In the genomic region with DNA sequence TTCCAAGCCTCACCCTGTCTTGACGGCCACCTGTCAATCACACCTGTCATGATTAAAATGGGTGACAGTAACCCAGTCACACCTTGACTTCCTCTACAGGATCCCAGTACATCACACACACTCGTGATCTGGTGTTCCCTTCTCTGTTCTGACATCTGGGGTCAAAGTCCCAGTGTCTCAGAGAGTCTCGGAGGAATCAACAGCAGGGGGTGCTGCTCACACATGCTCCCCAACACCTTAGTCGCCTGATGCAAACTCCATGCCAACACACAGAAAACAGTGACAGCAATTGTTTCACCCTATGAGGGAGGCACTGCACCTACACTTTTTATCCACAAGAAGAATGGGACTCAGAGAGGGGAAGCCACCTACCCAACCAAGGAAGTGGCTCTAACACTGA, we compare ENCODE assay signal across 11 mouse cellular contexts. TPM values are rescaled to one million over a fixed set of nuclear protein-coding genes. Genes with fewer than 3 reads are reported as not detected.
DNase-seq lines count a peak whose midpoint lies in the region; ATAC-seq and TF ChIP-seq lines count a peak whose summit lies in the region.
"Had no signal": no experiment of that assay in that cellular context is flagged by ENCODE, and none has a peak within 500 bp of the region (broad histone marks: within the 10 kb centered on the region; RNA-seq: fewer than 3 reads in every experiment).

No protein-coding gene starts in this region.

- H3K4me3 ChIP-seq in heart, adult 2 months = no peak overlapping the region
- no peak overlapping the region for H3K4me3 ChIP-seq in thymus, adult 2 months (ENCODE audit: control insufficient read depth, insufficient read depth, low read length)
- H3K4me3 ChIP-seq: erythroblast, embryonic 14.5 days; midbrain, embryonic 12.5 days had no signal

- peaks cover 3% of the 10 kb centered on the region for H3K4me1 ChIP-seq in heart, adult 2 months (ENCODE audit: control insufficient read depth, insufficient read depth, low read length)
- peaks cover 22% of the 10 kb centered on the region for H3K4me1 ChIP-seq in thymus, adult 2 months (replicated peaks; ENCODE audit: control insufficient read depth, insufficient read depth, low read length)

- ATAC-seq in cerebellum, adult (ENCODE audit: insufficient number of reproducible peaks, low FRiP score, low TSS enrichment) = no peak

- H3K27ac ChIP-seq in heart, adult 2 months = no peak overlapping the region
- no peak overlapping the region for H3K27ac ChIP-seq in thymus, adult 2 months (ENCODE audit: control insufficient read depth, insufficient read depth, low read length)
- H3K27ac ChIP-seq: midbrain, embryonic 12.5 days had no signal

- TF ChIP-seq EP300 in heart, adult 2 months (IDR thresholded peaks at IDR 0.05; ENCODE audit: insufficient read depth, low read depth, low read length) = no peak

- 0 out of 2 replicates have a peak, but pooled peaks cover 1% of the 10 kb centered on the region for H3K36me3 ChIP-seq in heart, adult 2 months (ENCODE audit: control insufficient read depth, insufficient read depth, low read length)
- H3K36me3 ChIP-seq in thymus, adult 2 months (ENCODE audit: control insufficient read depth, insufficient read depth, low read length) = no peaks in the 10 kb centered on the region
- H3K36me3 ChIP-seq: midbrain, embryonic 12.5 days had no signal

- TF ChIP-seq CTCF in heart, adult 2 months (IDR thresholded peaks at IDR 0.05) = peak; percentile 44
- no peak for TF ChIP-seq CTCF in thymus, adult 2 months (IDR thresholded peaks at IDR 0.05; ENCODE audit: borderline replicate concordance, control insufficient read depth, extremely low read depth, insufficient read depth, low read length, poor library complexity)

- no peaks in the 10 kb centered on the region for H3K79me2 ChIP-seq in heart, adult 2 months (replicated peaks; ENCODE audit: control insufficient read depth, insufficient read depth, low read length)

- 62% methylated on average over 4 of the region's 4 CpGs for WGBS in heart, adult 2 months
- 38% methylated on average over 4 of the region's 4 CpGs for WGBS in thymus, adult 2 months

- no peak for DNase-seq in heart, adult 2 months
- no peak for DNase-seq in heart, adult 8-10 months (ENCODE audit: low spot score)
- DNase-seq in thymus, adult 2 months = peak; percentile 65
- no peak for DNase-seq in thymus, adult 18-20 months
- peak; percentile 25 for DNase-seq in lung, postnatal 10 days
- no peak for DNase-seq in ovary, postnatal 36 days (ENCODE audit: low spot score)
- DNase-seq in layer of hippocampus, adult 9-10 months (ENCODE audit: low spot score) = no peak
- DNase-seq: right cerebral cortex, postnatal 25 days had no signal

- H3K9ac ChIP-seq in heart, adult 2 months (ENCODE audit: low read depth, low read length) = no peak overlapping the region
- H3K9ac ChIP-seq: midbrain, embryonic 12.5 days had no signal

- H3K27me3 ChIP-seq in heart, adult 2 months (ENCODE audit: control insufficient read depth, insufficient read depth, low read length) = no peaks in the 10 kb centered on the region
- no peaks in the 10 kb centered on the region for H3K27me3 ChIP-seq in thymus, adult 2 months (ENCODE audit: control insufficient read depth, insufficient read depth, low read length)
- H3K27me3 ChIP-seq: midbrain, embryonic 12.5 days had no signal

- TF ChIP-seq POLR2A in heart, adult 2 months (IDR thresholded peaks at IDR 0.05; ENCODE audit: insufficient read depth, low read depth, low read length) = no peak
- no peak for TF ChIP-seq POLR2A in thymus, adult 2 months (IDR thresholded peaks at IDR 0.05; ENCODE audit: control insufficient read depth, extremely low read depth, insufficient read depth, low read length, poor library complexity)

- intact Hi-C loops in heart, adult 2 months (cut with DNase I) = loop anchor here (5.0 to 10.0 kb wide), 2 partner anchors 187 to 445 kb away; no protein-coding TSS in a partner anchor

RNA-seq across cellular contexts. Expression of gene Kifc3, which starts 47.2 kb away (rescaled TPM):
- 10 to 100 TPM; 76.2 to 93.4 TPM for total RNA-seq in heart, adult 2 months (2021)
- 58.7 and 64.9 TPM in 2 replicates for polyA plus RNA-seq in heart, adult 2 months (2012; rRNA removed)
- 10 to 100 TPM; 79.2 to 89.7 (median 83.6) TPM for total RNA-seq in heart, adult 8-10 months (2022)
- polyA plus RNA-seq in thymus, adult 2 months (2012; rRNA removed) = 13.7 and 19.1 TPM in 2 replicates

RNA-seq across cellular contexts. Expression of gene Cngb1, which starts 56.5 kb away (rescaled TPM):
- under 1 TPM; 0.61 to 0.63 TPM for total RNA-seq in heart, adult 2 months (2021)
- polyA plus RNA-seq in heart, adult 2 months (2012; rRNA removed) = 1.00 and 1.2 TPM in 2 replicates
- total RNA-seq in heart, adult 8-10 months (2022) = under 1 TPM; 0.14 to 0.63 (median 0.52) TPM
- polyA plus RNA-seq in thymus, adult 2 months (2012; rRNA removed) = 0.68 and 0.94 TPM in 2 replicates
- polyA plus RNA-seq: erythroblast, embryonic 14.5 days had no signal

Comparison
In these comparisons a context has a peak if more than half of its experiments do, and no peak if none do; other contexts are left out.
1. DNase-seq: peak in thymus, adult 2 months (single experiment) and lung, postnatal 10 days (single experiment); none in heart, adult 2 months (0 of 2), heart, adult 8-10 months (single experiment), thymus, adult 18-20 months (0 of 2), ovary, postnatal 36 days (single experiment) and layer of hippocampus, adult 9-10 months (single experiment).